Mouse (Mus musculus) liver, postnatal 0 days (tissue): ENCODE results near the gene Heatr4.

Experiments used
- CTCF ChIP-seq: sonication (generic); IDR thresholded peaks from 2 replicates; pipeline ENCODE4 v1.5.1; 2016; ENCODE audit warnings: antibody characterized with exemption, low read depth
- EP300 ChIP-seq: IDR thresholded peaks from 2 replicates; pipeline ENCODE4 v1.6.1; 2016; ENCODE audit warnings: antibody characterized with exemption, low read depth, mild to moderate bottlenecking

DNA sequence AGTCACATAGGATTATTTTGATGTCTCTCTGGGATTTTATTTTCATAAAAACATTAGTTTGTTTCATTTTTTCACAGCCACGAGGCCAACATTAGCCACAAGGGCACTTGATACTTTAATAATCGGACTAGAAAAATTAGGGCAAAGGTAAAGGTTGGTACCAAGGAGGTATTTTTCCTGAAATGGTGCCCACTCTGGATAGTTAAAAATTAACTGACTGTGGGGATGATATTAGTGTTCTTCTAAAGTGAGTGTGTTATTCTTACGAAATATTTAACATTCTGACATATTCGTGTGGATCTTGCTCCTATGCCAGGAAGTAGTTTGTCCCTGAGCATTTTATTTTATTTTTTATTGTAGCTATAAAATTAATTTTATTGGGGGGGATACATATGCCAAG lies 3.0 kb downstream of the Heatr4 start:
- TF ChIP-seq CTCF: no peak
- TF ChIP-seq EP300: no peak
